Mouse (Mus musculus) right cerebral cortex, adult 18-20 months (tissue): ENCODE results near the gene Nab2.

Experiments used
- DNase-seq: peaks from one replicate; pipeline ENCODE4 v3.0.0; 2022; ENCODE audit warnings: mixed read lengths

Nab2 gene

GRCm38 (mm10) chr10:127668093-127669050 lies at the start of gene Nab2:
TSS of gene Nab2 (minus strand) at chr10:127668568.
- peak; percentile 90 for DNase-seq

- DNase-seq: no peak
These were observed 44.4 kb upstream of the Nab2 start for GRCm38 (mm10) chr10:127712736-127713135.

DNA sequence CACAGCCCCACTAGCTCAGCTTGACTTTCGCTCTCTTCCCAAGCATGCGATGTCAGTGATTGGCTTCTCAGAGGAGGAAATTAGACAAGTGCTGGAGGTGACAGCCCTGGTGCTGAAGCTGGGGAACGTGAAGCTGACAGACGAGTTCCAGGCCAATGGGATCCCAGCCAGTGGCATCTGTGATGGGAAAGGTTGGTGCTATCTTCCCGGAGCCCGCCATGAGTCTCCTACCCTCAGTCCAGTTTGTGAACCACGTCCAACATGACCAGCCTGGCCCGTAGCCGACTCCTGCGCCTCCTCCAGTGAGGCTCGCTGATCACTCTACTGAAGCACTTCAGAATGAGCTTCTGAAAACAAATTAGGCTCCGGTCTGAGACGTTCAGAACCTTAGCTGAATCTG lies 42.0 kb upstream of the Nab2 start:
- no peak for DNase-seq

GRCm38 (mm10) chr10:127708850-127709370 lies 40.5 kb upstream of the Nab2 start:
- DNase-seq: no peak

DNA sequence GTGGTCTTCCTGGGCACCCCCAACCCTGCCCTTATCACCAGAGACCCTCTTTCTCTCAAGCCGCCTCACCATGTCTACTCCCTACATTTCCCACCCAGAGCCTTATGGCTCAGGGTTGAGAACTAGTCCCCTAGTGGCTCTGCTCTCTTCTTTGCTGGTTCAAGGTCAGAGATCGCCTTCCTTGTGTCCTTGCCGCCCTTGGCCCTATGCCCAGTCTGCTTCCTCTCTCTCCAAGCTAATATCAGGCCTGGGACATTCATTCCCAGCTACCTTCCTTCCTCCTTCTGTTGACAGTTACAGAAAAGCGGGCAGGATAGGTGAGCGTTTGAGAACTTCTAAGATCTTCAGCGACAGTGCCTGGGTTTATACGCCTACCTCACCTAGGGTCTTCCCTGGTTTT lies 39.4 kb upstream of the Nab2 start:
- DNase-seq: no peak

GRCm38 (mm10) chr10:127705783-127706182 lies 37.4 kb upstream of the Nab2 start:
- no peak for DNase-seq

DNA sequence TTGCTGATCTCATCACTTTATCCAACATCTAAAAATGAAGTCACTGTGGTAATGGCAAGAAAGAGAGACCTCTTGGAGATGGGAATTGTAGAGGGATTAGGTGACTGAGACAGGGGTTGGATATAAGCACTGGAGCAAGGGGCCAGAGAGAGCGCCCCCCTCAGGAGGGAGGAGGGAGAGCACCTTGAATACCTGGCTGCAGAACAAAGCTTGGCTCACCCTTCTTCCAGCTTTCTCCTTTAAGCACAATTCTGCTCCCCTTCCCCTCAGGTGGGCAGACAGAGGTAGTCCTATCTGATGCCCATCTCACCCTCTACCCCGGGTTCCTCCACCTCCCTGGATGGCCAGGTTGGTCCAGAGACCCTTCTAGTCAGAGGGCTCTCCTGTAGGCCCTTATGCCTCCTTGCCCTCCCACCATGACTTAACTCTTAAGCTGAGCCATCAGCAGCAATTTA lies 36.4 kb upstream of the Nab2 start, which contains the start of gene Myo1a:
Gene Myo1a, plus strand, starts transcription at position 405 of the 455 bp plus-strand sequence.
- DNase-seq: no peak

GRCm38 (mm10) chr10:127704293-127704692 lies 35.9 kb upstream of the Nab2 start:
- no peak for DNase-seq

GRCm38 (mm10) chr10:127703299-127703698 lies 34.9 kb upstream of the Nab2 start:
- DNase-seq: no peak

GRCm38 (mm10) chr10:127698966-127699365 lies 30.6 kb upstream of the Nab2 start:
- DNase-seq: no peak

DNA sequence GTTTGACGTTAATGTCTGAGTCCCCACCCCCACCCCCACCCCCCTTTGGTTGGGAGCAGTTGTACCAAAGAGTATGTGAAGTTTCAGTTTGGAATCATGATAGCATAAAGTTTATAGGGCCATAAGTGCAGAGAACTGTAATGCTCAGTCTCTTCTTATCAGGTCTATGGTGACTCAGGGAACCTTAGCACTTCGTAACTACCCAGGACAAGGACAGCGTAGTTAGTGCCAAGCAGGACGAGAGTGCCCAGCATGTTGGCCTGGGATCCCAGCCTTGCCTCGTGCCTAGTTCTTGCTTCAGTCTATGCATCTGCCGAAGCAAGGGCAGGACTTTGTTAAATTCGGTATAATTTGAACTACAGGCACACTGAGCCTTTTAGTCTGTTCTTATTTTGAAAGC lies 27.4 kb upstream of the Nab2 start:
- no peak for DNase-seq

DNA sequence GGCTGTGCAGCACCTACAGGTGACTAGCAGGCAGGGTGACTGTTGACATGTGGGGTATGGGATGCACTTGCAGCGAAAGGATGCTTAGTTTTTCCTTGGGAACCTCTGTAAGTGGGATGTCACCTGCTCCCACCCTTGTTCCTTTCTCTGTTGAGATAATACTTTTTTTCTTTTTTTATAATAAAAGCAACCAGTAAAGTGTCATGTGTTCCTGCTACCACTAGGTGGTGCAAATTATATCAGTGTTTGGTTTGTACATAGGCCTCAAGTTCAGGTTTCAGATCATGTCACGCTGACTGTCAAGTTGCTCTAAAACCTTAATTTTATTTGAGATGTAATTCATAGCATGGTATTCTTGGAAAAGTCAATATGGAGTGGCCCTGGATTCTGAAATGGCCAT lies 26.3 kb upstream of the Nab2 start:
- peak; percentile 12 for DNase-seq

- no peak for DNase-seq
These were observed 22.7 kb upstream of the Nab2 start for GRCm38 (mm10) chr10:127691053-127691452.

DNA sequence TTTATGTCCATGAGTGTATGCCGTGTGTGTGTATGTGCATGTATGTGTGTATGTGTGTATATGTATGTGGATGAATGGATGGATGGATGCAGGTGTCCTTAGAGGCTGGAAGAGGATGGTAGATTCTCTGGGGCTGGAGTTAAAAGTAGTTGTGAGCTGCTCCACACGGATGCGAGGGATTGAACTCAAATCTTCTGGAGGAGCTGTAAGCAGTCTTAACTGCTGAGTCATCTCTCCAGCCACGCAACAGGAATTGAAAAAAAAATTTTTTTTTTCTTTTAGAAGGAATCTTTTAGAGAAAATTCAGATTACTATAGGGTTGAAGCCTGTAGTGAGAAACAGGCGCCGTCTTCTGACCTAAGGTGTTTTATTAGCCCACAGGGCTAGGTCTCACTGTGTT lies 14.5 kb upstream of the Nab2 start:
- DNase-seq: no peak

DNA sequence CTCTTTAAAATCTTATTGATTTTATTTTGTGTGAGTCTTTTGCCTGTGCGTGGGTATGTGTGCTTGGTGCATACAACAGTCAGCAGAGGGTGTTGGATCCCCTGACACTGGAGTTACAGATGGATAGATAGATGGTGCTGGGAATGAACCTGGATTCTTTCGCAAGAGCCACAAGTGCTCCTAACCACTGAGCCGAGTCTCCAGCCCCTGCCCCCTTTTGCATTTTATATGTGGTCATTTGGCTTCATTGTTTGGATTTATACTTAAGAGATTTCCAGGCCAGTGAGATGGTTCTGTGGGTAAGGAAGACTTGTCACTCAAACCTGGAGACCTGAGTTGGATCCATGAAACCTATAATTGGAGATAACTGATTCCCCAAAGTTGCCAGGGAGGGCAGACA lies 11.5 kb upstream of the Nab2 start:
- no peak for DNase-seq

GRCm38 (mm10) chr10:127679208-127679607 lies 10.8 kb upstream of the Nab2 start:
- DNase-seq: no peak

- DNase-seq: peak; percentile 60
These were observed 9.4 kb upstream of the Nab2 start for GRCm38 (mm10) chr10:127677591-127678336.

DNA sequence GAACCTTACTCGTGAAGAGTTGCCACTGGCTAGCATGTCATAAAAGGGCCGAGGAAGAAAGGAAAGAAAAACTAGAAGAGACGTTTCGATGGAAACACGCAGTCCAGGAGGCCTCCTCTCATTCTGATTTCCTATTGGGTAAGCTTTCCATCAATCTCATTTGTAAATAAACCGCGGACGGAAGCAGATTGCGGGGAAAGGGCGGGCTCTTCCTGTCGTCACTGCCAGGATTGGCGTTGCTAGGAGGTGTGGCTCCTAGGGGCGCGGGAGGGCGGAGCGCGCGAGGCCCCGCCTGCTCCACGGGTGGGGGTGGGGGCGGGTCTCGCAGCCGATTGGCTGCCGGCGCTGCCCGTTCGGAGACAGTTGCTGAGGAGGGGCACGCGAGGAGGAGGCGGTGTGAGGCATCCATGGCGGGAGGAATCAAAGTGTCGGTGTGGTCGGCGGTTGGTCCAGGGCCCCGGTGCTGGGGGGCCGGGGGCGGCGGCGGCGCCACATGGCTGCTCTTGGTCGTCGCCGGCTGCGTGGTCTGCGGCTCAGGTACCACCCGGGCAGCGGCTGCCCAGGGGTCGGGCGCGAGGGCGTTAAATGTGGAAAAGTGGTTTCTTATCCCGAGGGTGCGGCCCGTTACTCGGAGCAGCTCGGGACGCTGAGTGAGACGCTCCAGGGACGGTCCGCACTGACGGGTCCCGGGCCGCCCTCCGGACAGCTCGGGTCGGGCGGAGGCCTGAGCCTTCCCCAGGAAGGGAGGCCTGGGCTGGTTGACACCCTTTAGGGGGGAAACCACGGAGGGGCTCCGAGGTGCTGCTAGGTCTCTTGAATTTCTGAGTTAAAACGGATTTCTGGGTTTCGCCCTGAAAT lies 8.6 kb upstream of the Nab2 start:
- DNase-seq: peak; percentile 97

DNA sequence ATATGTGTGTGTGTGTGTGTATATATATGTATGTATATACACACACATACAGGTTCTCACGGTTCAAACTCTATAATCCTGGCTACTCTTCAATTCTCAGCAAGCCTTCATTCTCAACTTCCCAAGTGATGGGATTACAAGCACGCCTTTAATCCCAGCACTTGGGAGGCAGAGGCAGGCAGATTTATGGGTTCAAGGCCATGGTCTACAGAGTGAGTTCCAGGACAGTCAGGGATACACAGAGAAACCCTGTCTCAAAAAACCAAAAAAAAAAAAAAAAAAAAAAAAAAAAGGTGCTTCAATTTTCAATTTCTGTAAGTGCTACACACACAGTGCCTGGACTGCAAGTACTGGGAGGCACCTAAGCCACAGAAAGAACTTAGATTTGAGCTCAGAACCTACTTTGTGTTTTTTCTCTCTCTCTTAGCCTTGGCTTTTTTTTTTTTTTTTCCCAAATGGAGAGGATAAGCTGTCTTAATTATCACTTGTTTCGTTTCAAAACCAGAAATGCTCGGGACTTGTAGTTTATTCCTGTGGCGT lies 7.6 kb upstream of the Nab2 start:
- DNase-seq: no peak

GRCm38 (mm10) chr10:127674794-127675522 lies 6.6 kb upstream of the Nab2 start:
- peak; percentile 91 for DNase-seq

- DNase-seq: no peak
These were observed 5.8 kb upstream of the Nab2 start for GRCm38 (mm10) chr10:127674046-127674655.
